Mouse (Mus musculus) gastrocnemius, adult 2 months (tissue): Measurements from ENCODE around the gene Prokr2. TPM values are rescaled to one million over a fixed set of nuclear protein-coding genes. Genes with fewer than 3 reads are reported as not detected.
"Not testable (repeated sequence)": the region's sequence is repeated elsewhere in the genome, so short reads cannot be mapped to it uniquely, and the experiment has no call there.

Source experiments
- DNase-seq: peaks from one replicate; pipeline ENCODE4 v3.0.0; 2022
- H3K27ac ChIP-seq: fragments of 200-600 bp; 2 replicates; pipeline ENCODE4 v1.8.1; 2022; ENCODE audit warnings: mild to moderate bottlenecking
- H3K4me3 ChIP-seq: fragments of 200-600 bp; 2 replicates; pipeline ENCODE4 v1.8.1; 2022; ENCODE audit warnings: mild to moderate bottlenecking, moderate library complexity
- CTCF ChIP-seq: fragments of 200-600 bp; IDR thresholded peaks from 2 replicates; pipeline ENCODE4 v1.8.1; 2022; ENCODE audit warnings: antibody characterized with exemption, mild to moderate bottlenecking, moderate library complexity
- intact Hi-C: fragments of 180-260 bp; cut with DNase I; formaldehyde crosslinking; loops from one replicate; pipeline ENCODE4 v1.15.1; 2025
- total RNA-seq, 2 experiments: library from RNA; stranded (reverse); gene quantifications; 2 replicates each; pipeline ENCODE4 v1.2.3; 2021

Gene Prokr2
- total RNA-seq, 2 experiments from 2014 or later = not detected

DNA sequence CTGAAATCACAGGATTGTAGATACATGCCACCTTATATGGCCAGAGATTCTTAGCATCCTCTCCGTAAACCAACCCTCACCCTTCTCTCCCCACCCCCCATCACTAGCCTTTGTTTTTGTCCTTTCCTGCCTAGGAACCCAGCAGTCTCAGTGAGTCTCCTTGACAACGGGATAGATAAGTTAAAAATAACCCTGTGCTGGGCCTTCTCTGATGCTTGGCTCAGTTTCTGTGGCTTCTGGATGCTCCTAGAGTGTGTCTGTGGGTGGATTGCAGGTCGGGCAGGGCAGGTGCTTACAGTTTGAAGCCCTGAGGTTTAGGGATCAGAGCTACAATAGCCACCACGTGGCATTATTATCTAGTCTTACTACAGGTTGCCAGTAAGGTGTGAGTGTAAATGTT lies 93.2 kb downstream of the Prokr2 start:
- no peak for TF ChIP-seq CTCF
- Histone ChIP-seq H3K27ac (peak overlapping the region; percentile 77), H3K4me3 (no peak overlapping the region)
- intact Hi-C loops = no loop called here
- DNase-seq = peak; percentile 42

DNA sequence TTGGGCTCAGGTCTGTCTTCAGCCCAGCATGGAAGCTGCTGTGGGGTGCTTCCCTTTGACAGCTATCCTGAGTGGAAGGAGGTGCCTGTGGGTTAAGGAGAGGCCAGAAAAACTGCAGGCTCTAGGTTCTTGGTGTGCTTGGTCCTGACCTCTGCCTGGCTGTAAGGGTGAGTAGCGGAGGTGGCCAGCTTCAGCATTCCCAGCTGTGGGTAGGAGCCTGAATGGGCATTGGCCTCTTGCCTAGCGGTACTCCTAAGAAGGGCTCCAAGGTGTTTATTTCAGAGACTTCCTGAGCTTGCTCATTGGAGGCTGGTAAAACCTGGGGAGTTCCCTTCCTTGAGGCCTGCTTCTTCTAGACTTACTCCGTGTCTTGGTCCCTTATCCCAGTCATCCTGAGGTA lies 94.0 kb downstream of the Prokr2 start:
- H3K27ac ChIP-seq = peak overlapping the region; percentile 77

DNA sequence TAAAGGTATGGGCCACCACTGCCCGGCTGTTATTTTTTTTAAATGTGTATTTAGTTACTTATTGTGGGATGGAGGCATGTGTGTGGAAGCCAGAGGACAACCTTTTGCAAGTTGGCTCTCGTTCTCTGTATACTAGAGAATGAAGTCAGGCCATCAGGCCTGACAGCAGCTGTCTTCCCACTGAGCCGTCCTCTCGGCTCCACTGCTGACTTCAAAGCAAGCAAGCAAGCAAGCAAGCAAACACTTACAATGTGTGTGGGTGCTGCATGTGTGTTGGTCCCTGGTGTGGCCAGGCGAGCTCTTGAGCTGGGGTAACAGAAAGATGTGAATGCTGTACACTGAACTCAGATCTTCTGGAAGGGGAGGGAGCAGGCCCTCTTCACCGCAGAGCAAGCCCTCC lies 94.4 kb downstream of the Prokr2 start:
- no peak for DNase-seq
- intact Hi-C loops = loop anchor here (2.0 kb wide), 1 partner anchor 16 kb away; no protein-coding TSS in a partner anchor
- no peak overlapping the region for H3K4me3 ChIP-seq
- peak overlapping the region; percentile 77 for H3K27ac ChIP-seq
- TF ChIP-seq CTCF = no peak

More for the DNA sequence above, 94.0 kb downstream of the Prokr2 start:
- no peak for TF ChIP-seq CTCF
- peak; percentile 80 for DNase-seq
- no peak overlapping the region for H3K4me3 ChIP-seq
- intact Hi-C loops = loop anchor here (2.0 kb wide), 1 partner anchor 16 kb away; no protein-coding TSS in a partner anchor

DNA sequence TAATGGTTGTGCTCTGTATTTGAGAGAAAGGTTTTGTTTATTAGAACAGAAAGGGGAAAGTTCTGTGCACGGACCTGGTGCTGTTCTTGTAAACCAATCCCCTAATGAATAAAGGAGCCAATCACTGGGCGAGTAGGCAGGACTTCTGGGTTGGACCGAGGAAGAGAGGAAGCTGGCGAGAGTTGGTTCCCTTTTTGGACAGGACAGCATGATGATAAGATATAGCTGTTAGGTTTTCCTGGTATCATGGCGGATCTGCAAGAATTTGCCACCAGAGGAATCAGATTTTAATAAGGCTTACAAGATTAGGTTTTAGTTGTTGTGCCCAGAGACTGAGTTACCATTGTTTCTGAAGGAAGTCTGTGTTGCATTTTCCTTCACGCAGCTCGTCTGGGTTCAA lies 96.0 kb downstream of the Prokr2 start:
- H3K4me3 ChIP-seq, H3K27ac ChIP-seq, DNase-seq, intact Hi-C loops: not testable (repeated sequence)

Other genes with a start within 250 kb of the Prokr2 start
- gene Slc23a2, start 240.3 kb downstream of the Prokr2 start, total RNA-seq = 10 to 100 TPM in 1 of 2 experiments, 1 to 10 TPM in 1; 7.7 to 10.8 TPM
- 10 to 100 TPM; 23.2 to 28.1 TPM for gene Tmem230, start 137.6 kb downstream of the Prokr2 start, total RNA-seq
- 10 to 100 TPM; 19.0 to 22.9 TPM for gene Pcna, start 132.1 kb downstream of the Prokr2 start, total RNA-seq
- gene Cds2, start 122.3 kb downstream of the Prokr2 start, total RNA-seq = 10 to 100 TPM; 13.0 to 17.7 TPM
- gene Gpcpd1, start 202.3 kb upstream of the Prokr2 start, total RNA-seq = 100 to 1,000 TPM; 167 to 341 TPM